ENCODE assay signal across 33 mouse cellular contexts in the genomic region with DNA sequence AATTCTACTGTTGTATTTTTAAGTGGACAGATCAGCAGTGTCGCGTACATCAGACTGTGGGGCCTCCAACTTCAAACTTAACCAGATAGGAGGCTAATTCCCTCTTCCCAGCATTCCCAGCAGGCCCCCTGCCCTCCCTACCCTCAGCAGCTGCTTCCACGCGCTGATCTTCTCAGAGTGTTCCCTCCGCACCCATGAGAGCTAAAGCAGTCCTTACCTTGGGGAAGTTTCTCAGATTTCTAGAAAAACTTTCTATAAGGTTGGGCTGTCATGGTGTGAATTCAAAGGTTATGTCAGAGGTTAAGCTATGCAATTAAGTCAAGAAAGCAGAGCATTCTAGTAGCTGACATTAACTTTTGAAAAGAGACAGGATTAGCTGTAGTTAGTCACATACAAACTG.
A peak's percentile ranks its signal among the peaks of the same experiment; 100 is the strongest.
DNase-seq lines count a peak whose midpoint lies in the region; ATAC-seq lines count a peak whose summit lies in the region.
"Had no signal": no experiment of that assay in that cellular context is flagged by ENCODE, and none has a peak within 500 bp of the region (broad histone marks: within the 10 kb centered on the region; RNA-seq: fewer than 3 reads in every experiment).

No protein-coding gene starts in this region.

- WGBS in kidney, embryonic 14.5 days: 21% methylated on average over 5 of the region's 5 CpGs

- no peak overlapping the region for H3K27ac ChIP-seq in kidney, embryonic 14.5 days (ENCODE audit: low read depth, low read length)
- H3K27ac ChIP-seq: embryonic facial prominence, embryonic 15.5 days; heart, adult 2 months; hindbrain, embryonic 15.5 days; kidney, postnatal 0 days; liver, embryonic 12.5 days; midbrain, embryonic 15.5 days; neural tube, embryonic 13.5 days; stomach, embryonic 15.5 days had no signal

- H3K4me2 ChIP-seq in kidney, embryonic 14.5 days (replicated peaks; ENCODE audit: low read depth, low read length): no peak overlapping the region
- H3K4me2 ChIP-seq: embryonic facial prominence, embryonic 15.5 days; heart, embryonic 12.5 days; hindbrain, embryonic 15.5 days; liver, embryonic 12.5 days; midbrain, embryonic 15.5 days; neural tube, embryonic 13.5 days; stomach, embryonic 15.5 days had no signal

- no peaks in the 10 kb centered on the region for H3K9me3 ChIP-seq in kidney, embryonic 14.5 days (ENCODE audit: control insufficient read depth, low read length)
- H3K9me3 ChIP-seq: embryonic facial prominence, embryonic 15.5 days; heart, embryonic 12.5 days; hindbrain, embryonic 15.5 days; liver, embryonic 12.5 days; midbrain, embryonic 15.5 days; neural tube, embryonic 13.5 days; stomach, embryonic 15.5 days had no signal

- no peaks in the 10 kb centered on the region; the same call in 1 of the 2 replicates for H3K27me3 ChIP-seq in kidney, embryonic 14.5 days (ENCODE audit: control insufficient read depth, insufficient read depth, low read length)
- H3K27me3 ChIP-seq: embryonic facial prominence, embryonic 15.5 days; heart, embryonic 12.5 days; hindbrain, embryonic 15.5 days; liver, embryonic 12.5 days; megakaryocyte, embryonic 14.5 days; midbrain, embryonic 15.5 days; neural tube, embryonic 13.5 days; stomach, embryonic 15.5 days had no signal

- no peak overlapping the region for H3K4me3 ChIP-seq in kidney, embryonic 14.5 days (ENCODE audit: low read length)
- H3K4me3 ChIP-seq: embryonic facial prominence, embryonic 15.5 days; heart, adult 2 months; heart, embryonic 12.5 days; hindbrain, embryonic 15.5 days; liver, embryonic 12.5 days; megakaryocyte, embryonic 14.5 days; midbrain, embryonic 15.5 days; myocyte; neural tube, embryonic 13.5 days; stomach, embryonic 15.5 days had no signal

- DNase-seq in kidney, adult 11 months: no peak
- peak; percentile 16 for DNase-seq in ZHBTc4 (ENCODE audit: low read depth, low spot score)
- DNase-seq in embryo, embryonic 9.5 days (ENCODE audit: extremely low spot score): peak; percentile 40
- DNase-seq in retina, postnatal 1 day: peak; percentile 46
- no peak for DNase-seq in right cerebral cortex, adult 2 months (ENCODE audit: low spot score in 2 of 2)
- DNase-seq: adrenal gland, adult 8-10 months; cerebellum, adult 2 months; cerebellum, postnatal 14 days; heart, adult 2 months; heart, postnatal 4 days; kidney, adult 2 months; kidney, postnatal 4 days; layer of hippocampus, postnatal 36 days; left cerebral cortex, postnatal 4 days; liver, postnatal 0 days; lung, postnatal 36 days; right cerebral cortex, postnatal 25 days; thymus, postnatal 14 days had no signal

- H3K4me1 ChIP-seq in kidney, embryonic 14.5 days (ENCODE audit: control insufficient read depth, insufficient read depth, low read length): no peaks in the 10 kb centered on the region
- H3K4me1 ChIP-seq: embryonic facial prominence, embryonic 15.5 days; hindbrain, embryonic 15.5 days; liver, embryonic 12.5 days; megakaryocyte, embryonic 14.5 days; midbrain, embryonic 15.5 days; stomach, embryonic 15.5 days had no signal

- no peak overlapping the region for H3K9ac ChIP-seq in kidney, embryonic 14.5 days (ENCODE audit: low read depth, low read length)
- H3K9ac ChIP-seq: embryonic facial prominence, embryonic 15.5 days; heart, embryonic 12.5 days; hindbrain, embryonic 15.5 days; liver, embryonic 12.5 days; liver, postnatal 0 days; midbrain, embryonic 15.5 days; neural tube, embryonic 13.5 days; stomach, embryonic 15.5 days had no signal

- ATAC-seq in kidney, embryonic 14.5 days (ENCODE audit: low FRiP score, low TSS enrichment): peak; percentile 57; the same call in 1 of the 2 replicates
- ATAC-seq in cerebellum, adult (ENCODE audit: insufficient number of reproducible peaks, low FRiP score, low TSS enrichment): no peak
- ATAC-seq: CD4-positive, CD25-positive, alpha-beta regulatory T cell, adult 4 months; forebrain, embryonic 16.5 days; inflammation-experienced regulatory T-cells, adult 6 months; liver, embryonic 12.5 days; liver, postnatal 0 days; midbrain, embryonic 15.5 days had no signal

- no peaks in the 10 kb centered on the region for H3K36me3 ChIP-seq in kidney, embryonic 14.5 days (ENCODE audit: control insufficient read depth, insufficient read depth, low read length)
- H3K36me3 ChIP-seq: embryonic facial prominence, embryonic 15.5 days; heart, embryonic 12.5 days; hindbrain, embryonic 15.5 days; liver, embryonic 12.5 days; midbrain, embryonic 15.5 days; neural tube, embryonic 13.5 days; stomach, embryonic 15.5 days had no signal

Comparison
In these comparisons a context has a peak if more than half of its experiments do, and no peak if none do; other contexts are left out.
1. DNase-seq: peak in ZHBTc4 (single experiment), embryo, embryonic 9.5 days (single experiment) and retina, postnatal 1 day (single experiment); none in kidney, adult 11 months (single experiment) and right cerebral cortex, adult 2 months (0 of 2).